Mouse (Mus musculus) testis, adult 2 months (tissue): ENCODE results near the gene Rplp0.

Experiments used
- CTCF ChIP-seq: fragments of 200-500 bp; IDR thresholded peaks from 2 replicates; pipeline ENCODE4 v1.5.1; 2012; ENCODE audit warnings: low read depth, mild to moderate bottlenecking, inconsistent platforms, low read length, moderate library complexity; ENCODE audit not compliant: control insufficient read depth, insufficient read depth, insufficient replicate concordance
- POLR2A ChIP-seq: fragments of 200-500 bp; IDR thresholded peaks from 2 replicates; pipeline ENCODE4 v1.6.1; 2012; ENCODE audit warnings: low read depth, mild to moderate bottlenecking, inconsistent platforms, low read length, moderate library complexity; ENCODE audit not compliant: control insufficient read depth

DNA sequence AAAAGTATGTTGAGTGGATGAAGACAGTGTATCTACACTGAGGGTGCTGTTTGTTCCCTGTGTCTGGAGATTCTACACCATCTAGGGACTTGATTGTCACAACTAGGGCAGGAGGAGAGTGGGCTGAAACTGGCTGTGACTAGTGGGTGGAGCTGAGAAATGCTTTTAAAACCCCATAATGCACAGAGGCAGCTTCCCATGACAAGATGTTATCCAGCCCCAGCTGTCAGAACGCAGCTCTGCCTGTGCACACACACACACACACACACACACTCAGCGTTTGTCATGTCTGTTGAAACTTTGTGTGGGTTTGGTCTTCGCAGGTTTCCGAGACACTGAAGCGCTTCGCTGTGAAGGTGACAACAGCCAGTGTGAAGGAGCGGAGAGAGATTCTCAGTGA lies 11.8 kb downstream of the Rplp0 start:
- TF ChIP-seq CTCF (no peak), POLR2A (no peak)
